Mouse (Mus musculus): ENCODE data around the gene Il12b. TPM values are rescaled to one million over a fixed set of nuclear protein-coding genes. Genes with fewer than 3 reads are reported as not detected.
"Not testable (repeated sequence)": the region's sequence is repeated elsewhere in the genome, so short reads cannot be mapped to it uniquely, and the experiment has no call there.

Il12b gene
- polyA plus RNA-seq, 1 experiment from 2014 or later, result 0.14 TPM

DNA sequence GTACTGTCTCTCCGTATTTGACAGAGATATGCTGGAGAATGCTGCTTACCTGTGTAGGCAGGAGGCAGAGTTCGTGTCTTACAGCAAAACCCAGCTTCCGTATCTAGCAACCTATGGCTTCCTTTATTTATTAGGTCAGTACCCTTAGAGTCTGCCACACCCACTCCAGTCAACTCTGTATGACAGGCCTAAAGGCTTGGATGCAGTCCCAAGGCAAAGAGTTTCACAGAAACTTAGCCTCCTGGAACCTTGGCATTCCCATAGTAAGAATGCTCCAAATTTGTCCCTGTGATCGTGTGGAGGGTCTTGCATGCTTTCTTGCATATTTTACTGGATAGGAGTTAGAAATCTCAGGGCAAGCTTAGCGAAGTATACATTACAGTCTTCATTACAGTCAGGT lies 52.2 kb downstream of the Il12b start:
- H3K9me3 ChIP-seq (ENCODE audit: control insufficient read depth, low read length); DNase-seq; H3K4me2 ChIP-seq (ENCODE audit: low read length); H3K4me1 ChIP-seq (ENCODE audit: control insufficient read depth, insufficient read depth, low read length); ATAC-seq (ENCODE audit: low FRiP score, low TSS enrichment); H3K27me3 ChIP-seq (ENCODE audit: control insufficient read depth, insufficient read depth, low read length); H3K4me3 ChIP-seq (replicated peaks; ENCODE audit: low read depth, low read length); H3K27ac ChIP-seq (replicated peaks; ENCODE audit: low read depth, low read length); H3K9ac ChIP-seq (replicated peaks; ENCODE audit: low read length): not testable (repeated sequence)
- H3K36me3 ChIP-seq (ENCODE audit: control insufficient read depth, insufficient read depth, low read length), result peaks cover 26% of the 10 kb centered on the region
- WGBS, result 95% methylated on average over 5 of the region's 5 CpGs

DNA sequence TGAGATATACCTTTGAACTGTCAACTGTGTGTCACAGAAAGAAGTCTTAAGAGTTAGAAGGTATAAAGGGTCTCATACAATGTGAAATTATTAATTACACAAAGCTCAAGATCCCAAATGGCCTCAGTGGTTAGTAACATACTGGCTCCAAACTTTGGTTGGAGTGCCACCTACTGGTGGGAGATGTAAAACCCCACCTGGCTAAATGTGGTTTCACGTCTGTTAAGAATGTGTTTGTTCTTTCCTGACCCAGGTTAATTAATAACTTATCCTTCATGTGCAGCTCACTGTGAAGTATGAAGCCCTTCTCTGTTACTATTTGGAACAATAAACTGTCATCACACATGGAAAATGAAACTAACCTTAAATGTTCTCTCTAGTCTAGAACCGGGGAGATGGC lies 53.6 kb downstream of the Il12b start:
- Histone ChIP-seq H3K36me3 (ENCODE audit: control insufficient read depth, insufficient read depth, low read length) (peaks cover 34% of the 10 kb centered on the region), H3K4me1 (ENCODE audit: control insufficient read depth, insufficient read depth, low read length) (no peaks in the 10 kb centered on the region), H3K9ac (replicated peaks; ENCODE audit: low read length) (no peak overlapping the region), H3K4me3 (replicated peaks; ENCODE audit: low read depth, low read length) (no peak overlapping the region), H3K9me3 (ENCODE audit: control insufficient read depth, low read length) (no peaks in the 10 kb centered on the region), H3K27me3 (ENCODE audit: control insufficient read depth, insufficient read depth, low read length) (no peaks in the 10 kb centered on the region), H3K4me2 (ENCODE audit: low read length) (no peak overlapping the region), H3K27ac (replicated peaks; ENCODE audit: low read depth, low read length) (no peak overlapping the region)
- 73% methylated on average over 2 of the region's 2 CpGs for WGBS
- ATAC-seq (ENCODE audit: low FRiP score, low TSS enrichment) (no peak), DNase-seq (peak; percentile 88)

- H3K27me3 ChIP-seq (ENCODE audit: control insufficient read depth, insufficient read depth, low read length), result no peaks in the 10 kb centered on the region
- no peak for ATAC-seq (ENCODE audit: low FRiP score, low TSS enrichment)
- peaks cover 63% of the 10 kb centered on the region for H3K36me3 ChIP-seq (ENCODE audit: control insufficient read depth, insufficient read depth, low read length)
- H3K4me3 ChIP-seq (replicated peaks; ENCODE audit: low read depth, low read length), result no peak overlapping the region
- H3K9ac ChIP-seq (replicated peaks; ENCODE audit: low read length), result no peak overlapping the region
- no peaks in the 10 kb centered on the region for H3K9me3 ChIP-seq (ENCODE audit: control insufficient read depth, low read length)
- H3K27ac ChIP-seq (replicated peaks; ENCODE audit: low read depth, low read length), result no peak overlapping the region
- H3K4me2 ChIP-seq (ENCODE audit: low read length), result no peak overlapping the region
- WGBS, result 88% methylated on average over 6 of the region's 6 CpGs
- H3K4me1 ChIP-seq (ENCODE audit: control insufficient read depth, insufficient read depth, low read length), result no peaks in the 10 kb centered on the region
- DNase-seq, result no peak
Measured at GRCm38 (mm10) chr11:44461493-44461892, 61.6 kb downstream of the Il12b start.

Other genes with a start within 250 kb of the Il12b start
- 64.1 and 72.8 TPM in 2 replicates for gene Ublcp1, start 70.4 kb downstream of the Il12b start, polyA plus RNA-seq (2014; fragmentation: Nextera tagmentation; extraction: Ambion mirVana)
- gene Rnf145, start 118.9 kb downstream of the Il12b start, polyA plus RNA-seq (2014; fragmentation: Nextera tagmentation; extraction: Ambion mirVana), result 127 and 134 TPM in 2 replicates
- gene Ebf1, start 217.3 kb downstream of the Il12b start, polyA plus RNA-seq (2014; fragmentation: Nextera tagmentation; extraction: Ambion mirVana), result 98.3 and 112 TPM in 2 replicates